Mouse (Mus musculus): Measurements from ENCODE around the gene Dusp23. TPM values are rescaled to one million over a fixed set of nuclear protein-coding genes. Genes with fewer than 3 reads are reported as not detected.

Dusp23 gene
- polyA plus RNA-seq (2014; fragmentation: Nextera tagmentation; extraction: Ambion mirVana) = 13.1 and 13.8 TPM in 2 replicates

DNA sequence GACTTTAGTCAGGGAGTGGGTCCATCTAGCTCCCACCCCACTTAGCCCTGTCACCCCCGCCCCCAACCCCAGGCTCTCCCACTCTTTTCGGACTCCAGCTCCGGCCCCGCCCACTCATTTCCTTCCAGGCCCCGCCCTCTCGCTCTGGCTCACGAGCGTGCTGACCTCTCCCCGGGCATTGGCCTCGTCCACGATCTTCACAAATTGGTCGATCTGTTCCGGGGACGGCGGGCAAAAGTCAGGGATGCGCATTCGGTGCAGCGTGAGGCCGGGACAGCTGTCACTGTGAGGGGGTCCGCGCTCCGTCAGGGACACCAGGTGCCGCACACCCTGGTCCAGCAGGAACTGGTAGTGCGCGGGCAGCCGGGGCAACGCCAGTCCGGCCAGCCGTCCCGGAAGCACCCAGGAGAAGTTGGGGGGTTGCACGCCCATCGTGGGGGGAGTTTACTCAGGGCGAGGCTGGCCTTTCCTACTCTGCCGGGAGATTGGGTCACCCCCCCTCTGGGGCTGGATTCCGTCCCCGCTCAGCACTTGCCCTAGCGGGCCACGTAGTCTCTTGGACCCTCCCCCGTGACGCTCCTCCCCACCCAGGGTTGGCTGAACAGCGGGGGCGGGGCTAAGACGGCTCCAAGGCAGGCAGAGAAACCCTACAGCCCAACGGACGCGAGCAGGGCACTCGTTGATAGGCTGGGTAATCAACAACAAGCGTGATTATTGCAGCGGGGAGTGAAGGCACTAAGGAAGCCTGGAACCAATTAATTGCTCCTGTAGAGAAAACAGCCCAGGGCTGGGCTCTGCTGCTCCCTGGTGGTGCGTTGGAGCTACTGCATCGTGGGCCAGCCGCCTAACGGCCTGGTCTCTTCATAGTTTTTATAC is at the start of gene Dusp23:
TSS of gene Dusp23 (minus strand) at position 512 of the 876 bp plus-strand sequence.
- Histone ChIP-seq H3K27me3 (ENCODE audit: control insufficient read depth, insufficient read depth, low read length) (no peaks in the 10 kb centered on the region), H3K9me3 (ENCODE audit: control insufficient read depth, low read length) (no peaks in the 10 kb centered on the region), H3K4me3 (ENCODE audit: low read depth, low read length) (peak within 1 kb of the TSS; percentile 67), H3K9ac (ENCODE audit: low read length) (peak within 1 kb of the TSS; percentile 65), H3K36me3 (ENCODE audit: control insufficient read depth, insufficient read depth, low read length) (no peaks in the 10 kb centered on the region), H3K27ac (replicated peaks; ENCODE audit: low read depth, low read length) (no peak within 1 kb of the TSS; the same call in 1 of the 2 replicates), H3K4me1 (ENCODE audit: control insufficient read depth, insufficient read depth, low read length) (0 out of 2 replicates have a peak, but pooled peaks cover 2% of the 10 kb centered on the region), H3K4me2 (ENCODE audit: low read depth, severe bottlenecking) (peak within 1 kb of the TSS; percentile 60)
- under 1% methylated on average over 53 of the region's 53 CpGs for WGBS
- peak; percentile 97 for ATAC-seq (ENCODE audit: insufficient number of reproducible peaks, low FRiP score, low TSS enrichment, low read depth)
- peak; percentile 98 for DNase-seq (ENCODE audit: low spot score)

DNA sequence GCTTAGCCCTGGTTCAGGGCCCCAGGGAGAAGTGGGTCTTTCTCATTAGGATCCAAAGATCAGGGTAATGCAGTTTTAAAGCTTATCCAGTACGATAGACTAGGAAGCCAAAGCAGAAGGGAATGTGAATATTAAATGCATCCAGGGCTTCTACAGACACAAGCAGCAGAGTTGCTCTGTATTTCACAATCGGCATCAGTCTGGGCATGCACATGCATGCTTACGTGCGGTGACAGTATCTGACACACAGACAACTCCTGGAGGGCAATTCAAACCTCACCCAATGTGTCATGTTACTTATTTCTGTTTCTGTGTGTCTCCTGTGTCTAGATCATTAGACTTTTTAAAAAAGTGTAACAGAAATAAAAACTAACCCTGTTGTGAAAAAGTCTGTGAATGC is 48.0 kb upstream of the Dusp23 start:
- H3K9me3 ChIP-seq (ENCODE audit: control insufficient read depth, low read length) = no peaks in the 10 kb centered on the region
- ATAC-seq (ENCODE audit: insufficient number of reproducible peaks, low FRiP score, low TSS enrichment, low read depth) = no peak
- no peak overlapping the region for H3K9ac ChIP-seq (ENCODE audit: low read length)
- no peaks in the 10 kb centered on the region for H3K36me3 ChIP-seq (ENCODE audit: control insufficient read depth, insufficient read depth, low read length)
- no peaks in the 10 kb centered on the region for H3K4me1 ChIP-seq (ENCODE audit: control insufficient read depth, insufficient read depth, low read length)
- WGBS = 92% methylated on average over 4 of the region's 4 CpGs
- H3K4me3 ChIP-seq (ENCODE audit: low read depth, low read length) = no peak overlapping the region
- H3K4me2 ChIP-seq (ENCODE audit: low read depth, severe bottlenecking) = no peak overlapping the region
- H3K27me3 ChIP-seq (ENCODE audit: control insufficient read depth, insufficient read depth, low read length) = no peaks in the 10 kb centered on the region
- DNase-seq (ENCODE audit: low spot score) = no peak
- no peak overlapping the region for H3K27ac ChIP-seq (replicated peaks; ENCODE audit: low read depth, low read length)

DNA sequence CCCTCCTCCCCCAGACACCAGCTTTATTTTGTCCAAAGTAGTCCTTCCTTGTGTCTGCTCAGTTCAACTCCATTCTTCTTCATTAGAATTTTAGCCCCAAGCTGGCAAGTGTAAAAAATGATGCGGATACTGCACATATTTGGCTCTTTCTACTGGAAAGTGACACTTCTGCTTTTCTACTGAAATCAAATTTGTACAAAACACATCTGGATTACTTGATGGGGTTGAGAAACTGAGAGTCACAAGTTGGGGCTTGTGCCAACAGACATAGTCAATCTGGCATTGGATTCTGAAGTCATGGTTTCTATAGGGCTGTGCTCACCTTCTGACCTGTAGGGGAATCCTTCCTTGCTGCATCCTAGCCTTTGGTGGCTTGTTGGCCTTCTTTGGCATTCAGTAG is 38.0 kb upstream of the Dusp23 start:
- no peaks in the 10 kb centered on the region for H3K36me3 ChIP-seq (ENCODE audit: control insufficient read depth, insufficient read depth, low read length)
- no peak overlapping the region for H3K27ac ChIP-seq (replicated peaks; ENCODE audit: low read depth, low read length)
- ATAC-seq (ENCODE audit: insufficient number of reproducible peaks, low FRiP score, low TSS enrichment, low read depth) = no peak
- no peak overlapping the region for H3K9ac ChIP-seq (ENCODE audit: low read length)
- 85% methylated on average over 1 of the region's 1 CpGs for WGBS
- DNase-seq (ENCODE audit: low spot score) = no peak
- no peak overlapping the region for H3K4me2 ChIP-seq (ENCODE audit: low read depth, severe bottlenecking)
- H3K4me3 ChIP-seq (ENCODE audit: low read depth, low read length) = no peak overlapping the region
- no peaks in the 10 kb centered on the region for H3K9me3 ChIP-seq (ENCODE audit: control insufficient read depth, low read length)
- H3K27me3 ChIP-seq (ENCODE audit: control insufficient read depth, insufficient read depth, low read length) = no peaks in the 10 kb centered on the region
- no peaks in the 10 kb centered on the region for H3K4me1 ChIP-seq (ENCODE audit: control insufficient read depth, insufficient read depth, low read length)

DNA sequence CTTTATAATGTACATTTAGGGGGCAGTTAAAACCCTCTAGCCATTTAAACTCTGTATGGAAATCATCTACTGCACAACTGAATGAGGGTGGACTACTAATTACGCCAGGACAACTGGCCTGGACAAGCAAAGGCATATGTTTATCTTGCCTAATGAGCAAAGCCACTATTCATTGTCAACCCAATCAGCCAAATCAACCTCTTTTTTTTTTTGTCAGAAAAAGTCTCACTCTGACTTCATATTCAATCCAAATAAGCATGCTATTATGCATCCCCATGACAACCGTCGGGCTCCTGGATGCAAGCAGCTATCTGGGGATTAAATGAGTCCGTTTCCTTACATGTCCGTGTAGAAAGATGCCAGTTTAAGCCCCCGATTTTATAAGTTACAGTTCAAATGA is 34.8 kb upstream of the Dusp23 start:
- ATAC-seq (ENCODE audit: insufficient number of reproducible peaks, low FRiP score, low TSS enrichment, low read depth) (no peak), DNase-seq (ENCODE audit: low spot score) (no peak)
- no peaks in the 10 kb centered on the region for H3K36me3 ChIP-seq (ENCODE audit: control insufficient read depth, insufficient read depth, low read length)
- no peak overlapping the region for H3K27ac ChIP-seq (replicated peaks; ENCODE audit: low read depth, low read length)
- no peaks in the 10 kb centered on the region for H3K4me1 ChIP-seq (ENCODE audit: control insufficient read depth, insufficient read depth, low read length)
- no peak overlapping the region for H3K9ac ChIP-seq (ENCODE audit: low read length)
- no peaks in the 10 kb centered on the region for H3K27me3 ChIP-seq (ENCODE audit: control insufficient read depth, insufficient read depth, low read length)
- H3K4me3 ChIP-seq (ENCODE audit: low read depth, low read length) = no peak overlapping the region
- H3K9me3 ChIP-seq (ENCODE audit: control insufficient read depth, low read length) = no peaks in the 10 kb centered on the region
- 86% methylated on average over 6 of the region's 6 CpGs for WGBS
- H3K4me2 ChIP-seq (ENCODE audit: low read depth, severe bottlenecking) = no peak overlapping the region

DNA sequence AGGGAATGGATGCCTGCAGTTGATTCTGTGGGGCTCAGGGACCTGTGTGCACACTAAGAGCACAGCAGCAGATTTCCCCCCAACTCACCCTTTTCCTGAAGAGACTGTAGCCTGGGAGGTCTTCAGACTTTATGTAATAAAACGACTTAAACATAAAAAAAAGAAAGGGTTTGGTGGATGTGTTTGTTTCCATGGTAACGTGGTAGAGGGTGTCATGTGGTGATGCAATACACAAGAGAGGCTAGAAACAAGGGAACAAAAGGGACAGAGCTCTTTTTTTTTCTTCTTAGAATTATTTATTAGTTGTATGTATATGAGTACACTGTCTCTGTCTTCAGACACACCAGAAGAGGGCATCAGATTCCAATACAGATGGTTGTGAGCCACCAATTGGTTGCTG is 32.7 kb upstream of the Dusp23 start:
- no peak for ATAC-seq (ENCODE audit: insufficient number of reproducible peaks, low FRiP score, low TSS enrichment, low read depth)
- no peaks in the 10 kb centered on the region for H3K36me3 ChIP-seq (ENCODE audit: control insufficient read depth, insufficient read depth, low read length)
- DNase-seq (ENCODE audit: low spot score) = no peak
- H3K4me3 ChIP-seq (ENCODE audit: low read depth, low read length) = no peak overlapping the region
- no peak overlapping the region for H3K27ac ChIP-seq (replicated peaks; ENCODE audit: low read depth, low read length)
- no peak overlapping the region for H3K4me2 ChIP-seq (ENCODE audit: low read depth, severe bottlenecking)
- H3K27me3 ChIP-seq (ENCODE audit: control insufficient read depth, insufficient read depth, low read length) = no peaks in the 10 kb centered on the region
- no peaks in the 10 kb centered on the region for H3K9me3 ChIP-seq (ENCODE audit: control insufficient read depth, low read length)
- no peak overlapping the region for H3K9ac ChIP-seq (ENCODE audit: low read length)
- H3K4me1 ChIP-seq (ENCODE audit: control insufficient read depth, insufficient read depth, low read length) = no peaks in the 10 kb centered on the region
- 73% methylated on average over 2 of the region's 2 CpGs for WGBS

DNA sequence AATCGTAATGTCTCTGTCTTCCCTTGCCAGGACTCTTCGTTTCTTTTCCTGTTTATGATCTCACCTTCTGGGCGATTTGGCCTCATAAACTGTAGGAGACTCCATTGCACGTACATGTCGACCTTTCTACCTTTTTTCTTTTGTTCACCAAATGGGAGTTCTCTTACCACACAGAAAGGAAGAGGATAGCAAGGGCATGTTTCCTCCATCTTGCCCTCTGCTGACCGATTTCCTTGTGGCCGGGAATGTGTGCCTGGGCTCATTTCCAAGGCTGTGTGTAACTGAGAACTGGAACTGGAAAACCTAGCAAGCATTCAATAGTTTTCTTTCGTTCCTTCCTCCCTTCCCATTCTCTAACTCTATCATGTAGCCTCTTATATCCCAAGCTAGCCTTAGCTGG is 26.9 kb upstream of the Dusp23 start:
- WGBS = 89% methylated on average over 8 of the region's 8 CpGs
- Histone ChIP-seq H3K9ac (ENCODE audit: low read length) (no peak overlapping the region), H3K4me2 (ENCODE audit: low read depth, severe bottlenecking) (no peak overlapping the region), H3K4me1 (ENCODE audit: control insufficient read depth, insufficient read depth, low read length) (no peaks in the 10 kb centered on the region), H3K27ac (replicated peaks; ENCODE audit: low read depth, low read length) (no peak overlapping the region), H3K4me3 (ENCODE audit: low read depth, low read length) (no peak overlapping the region), H3K36me3 (ENCODE audit: control insufficient read depth, insufficient read depth, low read length) (no peaks in the 10 kb centered on the region), H3K27me3 (ENCODE audit: control insufficient read depth, insufficient read depth, low read length) (no peaks in the 10 kb centered on the region), H3K9me3 (ENCODE audit: control insufficient read depth, low read length) (no peaks in the 10 kb centered on the region)
- ATAC-seq (ENCODE audit: insufficient number of reproducible peaks, low FRiP score, low TSS enrichment, low read depth) (no peak), DNase-seq (ENCODE audit: low spot score) (no peak)

DNA sequence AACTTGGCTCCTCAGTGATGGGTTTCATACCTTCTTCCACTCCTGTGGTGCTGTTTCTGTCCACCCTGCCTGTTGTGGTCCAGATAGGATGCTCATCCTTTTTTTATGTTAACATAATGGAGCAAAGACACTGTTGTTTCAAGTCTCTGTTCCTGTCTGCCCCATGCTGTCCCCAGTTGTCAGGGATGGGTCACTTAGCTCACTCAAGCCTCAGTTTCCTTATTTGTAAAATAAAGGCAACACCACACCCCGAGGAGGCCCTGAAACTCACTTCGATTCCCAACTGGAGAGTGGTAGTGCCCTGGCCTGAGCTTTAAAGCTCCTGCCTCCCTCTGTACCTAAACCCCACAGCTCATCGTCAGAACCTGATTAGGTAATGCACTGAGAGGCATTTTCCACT is 24.5 kb upstream of the Dusp23 start:
- H3K4me1 ChIP-seq (ENCODE audit: control insufficient read depth, insufficient read depth, low read length) = no peaks in the 10 kb centered on the region
- ATAC-seq (ENCODE audit: insufficient number of reproducible peaks, low FRiP score, low TSS enrichment, low read depth) = no peak
- 73% methylated on average over 3 of the region's 3 CpGs for WGBS
- H3K36me3 ChIP-seq (ENCODE audit: control insufficient read depth, insufficient read depth, low read length) = no peaks in the 10 kb centered on the region
- H3K27me3 ChIP-seq (ENCODE audit: control insufficient read depth, insufficient read depth, low read length) = no peaks in the 10 kb centered on the region
- no peaks in the 10 kb centered on the region for H3K9me3 ChIP-seq (ENCODE audit: control insufficient read depth, low read length)
- no peak overlapping the region for H3K9ac ChIP-seq (ENCODE audit: low read length)
- no peak overlapping the region for H3K4me2 ChIP-seq (ENCODE audit: low read depth, severe bottlenecking)
- H3K27ac ChIP-seq (replicated peaks; ENCODE audit: low read depth, low read length) = no peak overlapping the region
- H3K4me3 ChIP-seq (ENCODE audit: low read depth, low read length) = no peak overlapping the region
- no peak for DNase-seq (ENCODE audit: low spot score)

DNA sequence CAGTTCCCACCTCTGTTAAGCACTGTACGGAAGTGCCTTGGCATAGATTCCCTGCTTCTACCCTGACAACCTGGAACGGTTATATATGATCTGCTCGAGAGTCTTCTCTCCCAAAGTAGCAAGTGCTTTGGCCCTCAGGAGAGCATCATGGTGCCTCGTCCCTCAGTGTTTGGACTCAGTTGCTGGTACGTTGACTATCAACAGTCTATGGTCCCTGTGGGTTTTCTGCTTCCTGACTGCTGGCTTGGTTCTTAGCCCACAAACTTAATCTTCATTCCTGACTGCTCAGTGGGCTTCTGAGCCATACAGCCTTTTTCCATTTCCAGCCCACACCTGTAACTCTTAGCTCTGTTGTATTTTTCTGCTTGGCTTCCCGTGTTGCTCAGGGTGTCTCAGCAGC is 21.1 kb upstream of the Dusp23 start:
- ATAC-seq (ENCODE audit: insufficient number of reproducible peaks, low FRiP score, low TSS enrichment, low read depth) (no peak), DNase-seq (ENCODE audit: low spot score) (no peak)
- Histone ChIP-seq H3K36me3 (ENCODE audit: control insufficient read depth, insufficient read depth, low read length) (no peaks in the 10 kb centered on the region), H3K4me3 (ENCODE audit: low read depth, low read length) (no peak overlapping the region), H3K27me3 (ENCODE audit: control insufficient read depth, insufficient read depth, low read length) (no peaks in the 10 kb centered on the region), H3K4me2 (ENCODE audit: low read depth, severe bottlenecking) (no peak overlapping the region), H3K4me1 (ENCODE audit: control insufficient read depth, insufficient read depth, low read length) (no peaks in the 10 kb centered on the region), H3K27ac (replicated peaks; ENCODE audit: low read depth, low read length) (no peak overlapping the region), H3K9ac (ENCODE audit: low read length) (no peak overlapping the region), H3K9me3 (ENCODE audit: control insufficient read depth, low read length) (no peaks in the 10 kb centered on the region)
- WGBS = 85% methylated on average over 6 of the region's 6 CpGs
